Mouse (Mus musculus): ENCODE results near the gene Il2ra. TPM values are rescaled to one million over a fixed set of nuclear protein-coding genes. Genes with fewer than 3 reads are reported as not detected.

Gene Il2ra
- total and polyA plus RNA-seq, 2 experiments from 2014 or later = 0.04 TPM; not detected in 1

GRCm38 (mm10) chr2:11672144-11672543 is 29.5 kb downstream of the Il2ra start:
- no peak overlapping the region for H3K27ac ChIP-seq
- 17% methylated on average over 3 of the region's 3 CpGs for WGBS
- peak; percentile 41 for TF ChIP-seq CTCF (IDR thresholded peaks at IDR 0.05; ENCODE audit: low read depth)
- no peaks in the 10 kb centered on the region for H3K4me1 ChIP-seq (ENCODE audit: insufficient read depth, low read length)
- H3K36me3 ChIP-seq (ENCODE audit: insufficient read depth, low read length) = no peaks in the 10 kb centered on the region
- no peak overlapping the region for H3K4me3 ChIP-seq (ENCODE audit: low read length)
- DNase-seq (ENCODE audit: low spot score) (no peak), ATAC-seq (no peak)
- H3K27me3 ChIP-seq (ENCODE audit: insufficient read depth, low read length) = no peaks in the 10 kb centered on the region
- no peak overlapping the region for H3K9ac ChIP-seq (replicated peaks; ENCODE audit: low read length)
- H3K4me2 ChIP-seq (ENCODE audit: low read depth, low read length) = no peak overlapping the region
- no peaks in the 10 kb centered on the region for H3K9me3 ChIP-seq (ENCODE audit: low read length)

GRCm38 (mm10) chr2:11679626-11680025 is 37.0 kb downstream of the Il2ra start:
- Histone ChIP-seq H3K4me1 (ENCODE audit: insufficient read depth, low read length) (no peaks in the 10 kb centered on the region), H3K4me3 (ENCODE audit: low read length) (no peak overlapping the region), H3K9ac (replicated peaks; ENCODE audit: low read length) (no peak overlapping the region), H3K27me3 (ENCODE audit: insufficient read depth, low read length) (no peaks in the 10 kb centered on the region), H3K36me3 (ENCODE audit: insufficient read depth, low read length) (no peaks in the 10 kb centered on the region), H3K27ac (no peak overlapping the region), H3K9me3 (ENCODE audit: low read length) (no peaks in the 10 kb centered on the region), H3K4me2 (ENCODE audit: low read depth, low read length) (no peak overlapping the region)
- TF ChIP-seq CTCF (IDR thresholded peaks at IDR 0.05; ENCODE audit: low read depth) = no peak
- no peak for DNase-seq (ENCODE audit: low spot score)
- 85% methylated on average over 7 of the region's 7 CpGs for WGBS
- no peak for ATAC-seq

GRCm38 (mm10) chr2:11682712-11683111 is 40.1 kb downstream of the Il2ra start:
- 69% methylated on average over 4 of the region's 4 CpGs for WGBS
- Histone ChIP-seq H3K27me3 (ENCODE audit: insufficient read depth, low read length) (no peaks in the 10 kb centered on the region), H3K4me2 (ENCODE audit: low read depth, low read length) (no peak overlapping the region), H3K9me3 (ENCODE audit: low read length) (no peaks in the 10 kb centered on the region), H3K4me3 (ENCODE audit: low read length) (no peak overlapping the region), H3K4me1 (ENCODE audit: insufficient read depth, low read length) (no peaks in the 10 kb centered on the region), H3K27ac (no peak overlapping the region), H3K9ac (replicated peaks; ENCODE audit: low read length) (no peak overlapping the region), H3K36me3 (ENCODE audit: insufficient read depth, low read length) (no peaks in the 10 kb centered on the region)
- DNase-seq (ENCODE audit: low spot score) (no peak), ATAC-seq (no peak)
- no peak for TF ChIP-seq CTCF (IDR thresholded peaks at IDR 0.05; ENCODE audit: low read depth)

DNA sequence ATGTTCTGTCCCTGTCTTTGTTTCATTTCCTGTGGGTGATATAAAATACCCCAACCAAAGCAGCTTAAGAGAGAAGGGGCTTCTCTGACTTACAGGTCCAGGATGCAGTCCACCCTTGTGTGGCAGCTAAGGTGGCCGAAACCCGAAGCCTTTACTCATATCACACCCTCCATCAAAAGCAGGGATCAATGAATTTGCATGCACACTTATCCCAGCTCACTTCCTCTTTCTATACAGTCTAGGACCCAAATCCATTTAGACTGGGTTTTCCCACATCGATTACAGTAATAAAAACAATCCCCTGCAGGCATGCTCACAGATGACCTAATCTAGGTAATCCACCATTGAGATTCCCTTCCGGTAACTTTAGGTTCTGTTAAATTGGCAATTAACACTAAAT is 43.9 kb downstream of the Il2ra start:
- TF ChIP-seq CTCF (IDR thresholded peaks at IDR 0.05; ENCODE audit: low read depth) = no peak
- DNase-seq (ENCODE audit: low spot score) = no peak
- ATAC-seq = no peak
- H3K9me3 ChIP-seq (ENCODE audit: low read length) = no peaks in the 10 kb centered on the region
- H3K27ac ChIP-seq = no peak overlapping the region
- H3K4me3 ChIP-seq (ENCODE audit: low read length) = no peak overlapping the region
- H3K4me2 ChIP-seq (ENCODE audit: low read depth, low read length) = no peak overlapping the region
- H3K27me3 ChIP-seq (ENCODE audit: insufficient read depth, low read length) = no peaks in the 10 kb centered on the region
- H3K4me1 ChIP-seq (ENCODE audit: insufficient read depth, low read length) = no peaks in the 10 kb centered on the region
- no peak overlapping the region for H3K9ac ChIP-seq (replicated peaks; ENCODE audit: low read length)
- WGBS = 90% methylated on average over 4 of the region's 4 CpGs
- H3K36me3 ChIP-seq (ENCODE audit: insufficient read depth, low read length) = no peaks in the 10 kb centered on the region

- peak; percentile 57 for TF ChIP-seq CTCF (IDR thresholded peaks at IDR 0.05; ENCODE audit: low read depth)
Measured at GRCm38 (mm10) chr2:11687436-11687835, 44.8 kb downstream of the Il2ra start.

GRCm38 (mm10) chr2:11690201-11690890 is 47.7 kb downstream of the Il2ra start:
- ATAC-seq = no peak
- no peak for TF ChIP-seq CTCF (IDR thresholded peaks at IDR 0.05; ENCODE audit: low read depth)
- no peak for DNase-seq (ENCODE audit: low spot score)
- no peaks in the 10 kb centered on the region for H3K9me3 ChIP-seq (ENCODE audit: low read length)
- no peaks in the 10 kb centered on the region for H3K27me3 ChIP-seq (ENCODE audit: insufficient read depth, low read length)
- WGBS = 63% methylated on average over 8 of the region's 8 CpGs
- H3K9ac ChIP-seq (replicated peaks; ENCODE audit: low read length) = no peak overlapping the region
- no peaks in the 10 kb centered on the region for H3K4me1 ChIP-seq (ENCODE audit: insufficient read depth, low read length)
- no peak overlapping the region for H3K4me3 ChIP-seq (ENCODE audit: low read length)
- no peak overlapping the region for H3K4me2 ChIP-seq (ENCODE audit: low read depth, low read length)
- H3K36me3 ChIP-seq (ENCODE audit: insufficient read depth, low read length) = no peaks in the 10 kb centered on the region
- H3K27ac ChIP-seq = no peak overlapping the region

More at GRCm38 (mm10) chr2:11687436-11687835, 44.8 kb downstream of the Il2ra start:
- Histone ChIP-seq H3K36me3 (ENCODE audit: insufficient read depth, low read length) (no peaks in the 10 kb centered on the region), H3K4me3 (ENCODE audit: low read length) (no peak overlapping the region), H3K4me2 (ENCODE audit: low read depth, low read length) (no peak overlapping the region), H3K9ac (replicated peaks; ENCODE audit: low read length) (no peak overlapping the region), H3K9me3 (ENCODE audit: low read length) (no peaks in the 10 kb centered on the region), H3K27me3 (ENCODE audit: insufficient read depth, low read length) (no peaks in the 10 kb centered on the region), H3K4me1 (ENCODE audit: insufficient read depth, low read length) (no peaks in the 10 kb centered on the region), H3K27ac (no peak overlapping the region)
- WGBS = 25% methylated on average over 3 of the region's 3 CpGs
- DNase-seq (ENCODE audit: low spot score) (peak; percentile 70), ATAC-seq (no peak)

DNA sequence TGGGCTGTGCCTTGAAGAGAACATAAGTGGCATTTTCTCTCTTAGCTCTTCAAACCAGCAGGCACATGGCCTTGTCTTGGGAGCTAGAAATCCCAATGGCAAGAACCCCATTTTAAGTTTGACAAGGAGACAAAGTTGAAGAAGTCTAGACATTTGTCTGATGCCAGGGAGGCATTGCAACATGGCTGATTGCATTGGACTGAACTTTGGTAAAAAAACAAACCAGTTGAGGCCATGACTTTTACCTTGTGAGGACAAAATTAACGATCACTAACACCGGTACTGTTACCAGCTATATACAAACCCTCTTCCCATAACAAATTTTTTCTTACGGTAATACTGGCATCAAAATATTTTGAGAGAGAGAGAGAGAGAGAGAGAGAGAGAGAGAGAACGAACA is 50.7 kb downstream of the Il2ra start:
- no peaks in the 10 kb centered on the region for H3K36me3 ChIP-seq (ENCODE audit: insufficient read depth, low read length)
- no peak overlapping the region for H3K4me2 ChIP-seq (ENCODE audit: low read depth, low read length)
- no peak overlapping the region for H3K27ac ChIP-seq
- no peak overlapping the region for H3K9ac ChIP-seq (replicated peaks; ENCODE audit: low read length)
- no peaks in the 10 kb centered on the region for H3K4me1 ChIP-seq (ENCODE audit: insufficient read depth, low read length)
- 93% methylated on average over 4 of the region's 4 CpGs for WGBS
- ATAC-seq (no peak), DNase-seq (ENCODE audit: low spot score) (no peak)
- TF ChIP-seq CTCF (IDR thresholded peaks at IDR 0.05; ENCODE audit: low read depth) = no peak
- H3K9me3 ChIP-seq (ENCODE audit: low read length) = no peaks in the 10 kb centered on the region
- no peaks in the 10 kb centered on the region for H3K27me3 ChIP-seq (ENCODE audit: insufficient read depth, low read length)
- no peak overlapping the region for H3K4me3 ChIP-seq (ENCODE audit: low read length)

Data from hindbrain, postnatal 0 days (tissue).